Mouse (Mus musculus) heart, embryonic 10.5 days (tissue): Measurements from ENCODE around the gene Gm49361. TPM values are rescaled to one million over a fixed set of nuclear protein-coding genes. Genes with fewer than 3 reads are reported as not detected.

ENCODE experiments used
- polyA plus RNA-seq: library from polyadenylated mRNA; unstranded; fragments of >200 nt; fragmentation: Nextera tagmentation; extraction: Ambion mirVana; gene quantifications from 2 replicates; pipeline ENCODE4 v1.2.1, GENCODE M21; 2016

The Gm49361 gene
- polyA plus RNA-seq, 1 experiment from 2014 or later = not detected

Other genes with a start within 250 kb of the Gm49361 start
- gene Il17d, start 221.3 kb downstream of the Gm49361 start, polyA plus RNA-seq = 0.55 and 1.3 TPM in 2 replicates
- gene Eef1akmt1, start 174.5 kb downstream of the Gm49361 start, polyA plus RNA-seq = 82.8 and 93.8 TPM in 2 replicates
- 23.5 and 24.9 TPM in 2 replicates for gene Xpo4, start 80.7 kb downstream of the Gm49361 start, polyA plus RNA-seq
- 19.6 and 25.0 TPM in 2 replicates for gene Lats2, start 12.3 kb upstream of the Gm49361 start, polyA plus RNA-seq
- gene Sap18, start 52.1 kb upstream of the Gm49361 start, polyA plus RNA-seq = 19.8 and 24.1 TPM in 2 replicates
- gene Ska3, start 80.1 kb upstream of the Gm49361 start, polyA plus RNA-seq = 35.1 and 44.7 TPM in 2 replicates
- 150 and 155 TPM in 2 replicates for gene Mrpl57, start 80.1 kb upstream of the Gm49361 start, polyA plus RNA-seq
- 46.7 and 52.1 TPM in 2 replicates for gene Zdhhc20, start 144.2 kb upstream of the Gm49361 start, polyA plus RNA-seq